15 mouse cellular contexts compared by ENCODE assay signal in the genomic region with DNA sequence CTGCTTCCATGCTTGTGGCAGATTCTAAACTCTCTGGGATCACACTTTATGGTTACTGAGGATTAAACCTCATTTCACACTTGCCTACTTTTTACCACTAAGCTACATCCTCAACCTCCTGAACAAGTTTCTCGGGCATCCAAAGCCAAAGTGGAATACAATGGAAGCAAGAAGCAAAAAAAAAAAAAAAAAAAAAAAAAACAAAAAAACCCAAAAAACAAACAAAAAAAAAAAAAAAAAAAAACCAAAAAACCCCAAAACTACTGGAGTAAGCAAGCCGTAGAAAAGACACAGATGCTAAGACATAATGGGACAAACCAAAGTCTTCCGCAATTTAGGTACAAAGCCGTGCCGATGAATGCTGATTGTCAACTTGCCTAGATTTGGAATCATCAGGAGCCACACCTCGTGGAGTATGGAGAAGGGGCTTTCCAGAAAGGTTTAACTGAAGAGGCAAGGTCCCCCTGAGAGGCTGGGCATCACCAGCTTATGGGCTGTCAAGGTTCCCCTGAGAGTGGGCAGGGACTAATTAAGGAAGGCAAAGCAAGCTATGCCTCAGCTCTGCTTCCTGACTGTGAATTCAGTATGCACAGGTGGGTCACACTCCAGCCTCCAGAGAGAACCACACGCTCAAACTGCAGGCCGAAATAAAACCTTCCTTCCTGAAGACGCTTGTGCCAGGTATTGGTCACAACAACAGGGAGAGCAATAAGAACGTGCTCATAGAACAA.
"Had no signal": no experiment of that assay in that cellular context is flagged by ENCODE, and none has a peak within 500 bp of the region (broad histone marks: within the 10 kb centered on the region; RNA-seq: fewer than 3 reads in every experiment).

No protein-coding gene starts in this region.

- H3K4me1 ChIP-seq: neural tube, embryonic 15.5 days; stomach, embryonic 15.5 days had no signal

- H3K27ac ChIP-seq: neural tube, embryonic 15.5 days; stomach, embryonic 15.5 days; stomach, postnatal 0 days had no signal

- H3K9ac ChIP-seq: neural tube, embryonic 15.5 days; stomach, embryonic 15.5 days had no signal

- H3K4me2 ChIP-seq: neural tube, embryonic 15.5 days; stomach, embryonic 15.5 days had no signal

- H3K4me3 ChIP-seq: neural tube, embryonic 15.5 days; stomach, embryonic 15.5 days had no signal

- H3K36me3 ChIP-seq: neural tube, embryonic 15.5 days; stomach, embryonic 15.5 days had no signal

- H3K27me3 ChIP-seq: neural tube, embryonic 15.5 days; stomach, embryonic 15.5 days had no signal

- H3K9me3 ChIP-seq: neural tube, embryonic 15.5 days; stomach, embryonic 15.5 days had no signal

- DNase-seq: retina, postnatal 1 day; right cerebral cortex, adult 18-20 months; right cerebral cortex, postnatal 14 days; right cerebral cortex, postnatal 25 days; right cerebral cortex, postnatal 4 days; spleen, adult 18-20 months; thymus, adult 18-20 months; thymus, adult 2 months; thymus, postnatal 14 days; thymus, postnatal 25 days; thymus, postnatal 36 days; thymus, postnatal 4 days had no signal
